Mouse (Mus musculus) MEL-GATA-1-ER (cell line): Measurements from ENCODE around the gene Mast4.

Experiments
- DNase-seq: peaks from one replicate; pipeline ENCODE4 v3.0.0-alpha.2; 2012; ENCODE audit warnings: low read depth; ENCODE audit errors: extremely low read depth

Mast4 gene

DNA sequence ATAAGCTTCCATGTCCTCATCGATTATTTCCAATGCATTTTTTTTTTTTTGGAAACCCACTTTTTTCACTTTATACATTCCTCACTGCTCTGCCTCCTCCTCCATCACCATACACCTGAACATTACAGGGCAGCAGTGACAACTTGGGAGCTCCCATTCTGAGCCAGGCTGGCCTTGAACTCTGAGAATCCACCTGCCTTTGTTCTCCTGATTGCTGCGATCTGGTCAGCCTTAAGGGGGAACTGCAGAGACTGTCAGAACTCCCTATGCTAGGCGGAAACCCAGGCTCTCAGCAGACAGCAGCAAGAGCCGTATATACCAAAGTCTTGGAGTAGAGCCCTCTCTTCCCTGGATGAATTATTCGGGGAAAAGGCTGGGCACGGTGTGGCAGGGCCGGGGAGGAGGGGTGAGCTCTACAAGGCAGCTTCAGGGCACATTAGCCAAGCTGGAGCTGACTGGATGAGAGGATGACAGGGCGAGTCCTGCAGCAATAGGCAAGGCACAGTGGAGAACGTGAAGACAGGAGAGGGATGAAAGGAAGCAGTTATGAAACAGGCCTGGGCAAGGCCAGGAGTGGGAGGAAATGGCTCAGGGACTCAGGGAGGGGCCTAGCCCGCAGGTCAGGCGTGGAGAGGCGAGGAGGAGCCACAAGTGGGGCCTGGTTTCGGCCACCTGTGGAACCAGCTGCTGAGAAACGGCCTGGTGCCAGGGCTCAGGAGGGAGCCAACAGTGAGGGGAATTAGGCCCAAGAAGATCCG lies 435.7 kb downstream of the Mast4 start:
- DNase-seq, result no peak

DNA sequence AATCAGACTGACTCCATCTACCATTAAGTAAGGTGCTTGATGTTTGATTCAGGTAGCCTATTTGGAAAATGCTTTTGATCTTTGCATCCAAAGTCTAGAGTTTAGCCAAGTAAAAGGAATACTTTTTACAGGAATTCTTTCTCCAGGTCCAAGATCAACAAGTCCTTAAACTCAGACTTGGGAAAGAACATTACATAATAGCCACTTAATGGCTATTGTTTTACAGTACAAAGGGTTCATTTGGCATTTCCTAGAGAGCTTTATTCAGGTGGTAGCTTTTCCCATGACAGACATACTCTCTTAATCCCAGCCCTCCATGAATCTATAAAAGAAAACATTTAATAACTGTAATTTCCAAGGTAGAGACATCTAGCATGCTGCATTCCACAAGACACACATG lies 438.0 kb downstream of the Mast4 start:
- DNase-seq, result no peak

DNA sequence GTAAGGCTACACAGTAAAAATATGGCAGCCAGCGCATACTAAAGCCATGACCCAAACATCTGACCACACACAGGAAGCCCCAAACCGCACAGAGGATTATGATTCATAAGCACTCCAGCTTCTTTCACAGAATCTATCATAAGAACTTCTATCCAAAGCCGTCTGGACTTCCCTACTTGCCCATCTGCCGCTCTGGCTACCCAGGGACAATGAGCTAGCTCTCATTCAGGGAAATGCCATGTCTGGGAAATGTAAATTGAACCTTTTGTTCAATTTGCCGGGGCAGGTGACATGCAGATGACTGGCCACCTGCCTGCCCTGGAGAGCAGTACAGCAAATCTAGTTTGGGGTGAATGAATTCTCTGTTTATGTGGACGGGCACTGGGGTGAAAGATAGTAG lies 438.4 kb downstream of the Mast4 start:
- DNase-seq, result no peak

DNA sequence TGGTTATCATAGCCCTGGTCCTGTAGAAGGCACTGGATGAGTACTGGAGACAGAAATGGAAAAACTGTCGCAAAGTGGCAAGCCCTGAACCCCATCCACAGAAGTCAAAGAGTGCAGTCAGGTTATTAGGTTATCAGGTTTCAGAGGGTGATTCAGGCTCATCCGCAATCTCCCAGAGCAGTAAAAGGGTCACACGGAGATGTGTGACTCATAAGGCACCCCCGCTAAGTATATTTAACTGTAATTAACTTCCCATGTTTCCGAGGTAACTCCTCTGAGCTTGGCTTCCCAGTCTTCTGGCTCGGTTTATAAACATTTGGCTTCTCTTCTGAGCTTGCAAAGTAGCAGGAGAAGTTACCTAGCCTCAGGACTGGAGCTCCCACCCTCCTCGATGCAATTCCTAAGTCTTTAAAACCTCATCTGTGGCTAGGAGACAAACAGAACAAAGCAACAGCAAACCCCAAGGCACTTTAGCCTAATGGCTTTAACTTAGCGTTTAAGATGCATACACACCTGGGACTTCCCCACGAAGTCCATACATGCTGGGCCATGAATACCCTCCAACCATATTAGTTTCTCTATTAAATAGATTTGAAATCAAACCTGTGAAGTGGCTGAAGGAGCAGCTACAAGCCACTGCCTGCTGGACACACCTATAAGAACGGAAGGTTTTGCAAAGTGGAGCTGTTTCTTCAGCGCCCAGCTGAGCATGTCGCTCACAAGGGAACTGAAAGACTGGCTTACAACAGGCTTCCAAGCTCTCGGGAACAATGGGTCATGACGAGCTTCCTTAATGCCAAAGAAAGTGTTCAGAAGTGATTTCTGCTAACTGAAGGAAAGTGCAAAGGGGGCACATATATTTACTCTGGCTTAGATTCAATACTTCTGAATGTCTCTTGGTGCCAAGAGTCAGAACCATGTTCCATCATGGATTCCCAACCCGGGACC lies 439.7 kb downstream of the Mast4 start:
- DNase-seq, result no peak

DNA sequence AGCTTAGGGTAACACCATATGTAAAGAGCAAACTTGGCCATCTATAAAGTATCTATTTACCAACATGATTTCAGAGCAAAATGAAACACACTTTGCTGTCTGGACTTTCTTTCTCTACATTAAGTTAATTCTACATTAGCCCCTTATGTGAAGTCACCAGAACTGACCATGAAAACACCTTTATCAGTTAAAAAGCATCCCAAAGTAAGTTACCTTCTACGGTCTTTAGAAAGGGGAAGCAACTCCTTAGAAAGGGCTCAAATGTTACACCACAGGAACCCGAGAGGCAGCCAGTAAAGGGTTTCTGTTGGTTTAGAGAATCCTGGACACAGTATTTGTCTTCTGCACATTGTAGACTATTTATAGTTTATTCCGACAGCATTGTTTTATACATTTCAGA lies 441.5 kb downstream of the Mast4 start:
- DNase-seq, result no peak

DNA sequence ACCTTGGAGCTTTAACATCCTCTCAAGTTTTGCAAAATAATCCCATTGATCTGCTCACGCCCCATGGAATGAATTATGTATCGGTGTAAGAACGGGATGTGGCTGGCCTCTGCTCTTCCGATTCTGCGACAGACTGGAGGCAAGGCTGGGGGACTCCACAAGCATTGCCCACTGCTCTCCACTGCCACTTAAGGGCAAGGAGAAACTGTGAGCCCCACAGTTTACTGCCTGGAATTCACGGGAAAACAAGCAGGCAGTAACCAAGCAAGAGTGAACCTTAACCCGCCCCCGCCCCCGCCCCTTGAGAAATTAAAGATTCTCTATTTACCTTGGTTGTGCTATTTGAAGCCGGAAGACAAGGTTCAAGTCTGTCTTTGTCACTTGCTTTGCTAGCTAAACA lies 444.3 kb downstream of the Mast4 start:
- no peak for DNase-seq

DNA sequence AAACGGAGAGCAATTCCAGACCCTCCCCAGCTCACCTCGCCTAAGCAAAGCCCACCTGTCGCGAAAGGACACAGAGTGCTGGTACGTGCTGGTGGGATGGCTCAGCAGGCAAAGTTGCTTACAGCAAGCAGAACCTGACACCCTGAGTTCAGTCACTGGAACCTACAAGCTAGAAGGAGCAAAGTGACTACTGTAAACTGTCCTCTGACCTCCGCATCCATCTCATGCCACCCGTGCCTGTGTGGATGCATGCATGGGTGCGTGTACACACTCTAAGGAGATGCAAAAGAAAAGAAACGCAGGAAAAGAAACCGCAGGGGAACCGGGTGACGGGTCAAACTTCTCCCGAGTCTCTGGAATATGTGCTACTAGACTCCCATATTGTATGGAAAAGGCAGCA lies 444.8 kb downstream of the Mast4 start:
- no peak for DNase-seq

DNA sequence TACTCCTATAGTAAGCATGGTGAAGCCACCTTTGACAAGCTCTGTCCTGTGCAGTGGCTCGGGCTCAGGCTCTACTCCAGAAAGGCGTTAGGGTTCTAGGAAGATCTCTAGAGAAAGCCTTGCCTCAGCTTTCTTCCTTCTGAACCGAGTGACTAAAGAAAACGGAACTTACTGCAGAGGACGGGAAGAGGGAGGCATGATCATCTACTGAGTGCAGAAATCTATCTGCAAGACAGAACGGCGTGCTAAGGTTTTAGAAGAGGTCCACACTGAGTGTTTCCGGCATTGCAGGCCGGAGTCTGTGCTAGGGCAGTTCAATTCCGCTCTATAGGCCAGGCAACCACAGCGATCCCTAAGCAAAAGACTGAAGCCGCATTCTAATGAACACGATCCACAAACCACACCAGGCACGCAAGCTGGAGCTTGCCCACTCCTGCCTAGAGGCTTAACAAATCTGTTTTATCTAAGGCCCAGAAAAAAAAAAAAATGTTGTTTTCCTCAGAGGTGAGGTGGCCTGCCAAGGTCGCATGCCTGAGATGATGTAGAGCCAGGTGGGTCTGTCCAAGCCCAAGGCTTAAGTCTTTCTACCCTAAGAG lies 445.3 kb downstream of the Mast4 start:
- DNase-seq, result no peak

DNA sequence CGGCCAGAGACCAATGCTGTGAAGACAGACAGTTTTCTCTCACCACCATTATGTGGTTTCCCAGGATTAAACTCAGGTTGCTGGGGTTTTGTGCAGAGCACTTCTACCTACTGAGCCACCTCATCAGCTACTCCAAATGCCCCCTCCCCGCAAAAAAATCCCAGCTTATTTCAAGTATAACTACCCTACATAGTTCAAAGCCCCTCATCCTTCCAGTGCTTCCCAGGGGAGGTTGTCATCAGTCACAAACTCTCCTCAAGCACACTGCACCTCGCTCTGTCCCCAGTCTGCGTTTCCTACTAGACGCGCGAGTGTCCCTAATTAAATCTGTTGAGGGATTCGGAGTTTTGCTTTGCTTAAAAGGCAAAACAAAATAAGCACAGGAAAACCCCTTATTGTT lies 446.1 kb downstream of the Mast4 start:
- no peak for DNase-seq

DNA sequence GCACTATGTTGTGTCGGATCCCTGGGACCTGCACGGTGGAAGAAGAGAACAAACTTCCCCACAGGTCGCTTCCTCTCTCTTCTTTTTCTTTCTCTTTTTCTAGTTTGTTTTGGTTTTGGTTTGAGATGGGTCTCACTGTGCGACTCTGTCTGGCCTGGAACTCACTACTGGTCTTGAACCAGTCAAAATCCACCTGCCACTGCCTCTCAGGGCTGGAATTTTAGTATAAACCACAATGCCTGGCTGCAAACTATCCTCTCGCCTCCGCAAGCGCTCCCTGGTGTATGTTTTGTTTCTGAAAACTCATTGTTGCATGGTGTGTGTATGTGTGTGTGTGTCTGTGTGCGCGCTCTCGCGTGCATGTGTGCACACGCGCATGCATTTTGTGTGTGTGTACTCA lies 446.8 kb downstream of the Mast4 start:
- DNase-seq, result no peak

DNA sequence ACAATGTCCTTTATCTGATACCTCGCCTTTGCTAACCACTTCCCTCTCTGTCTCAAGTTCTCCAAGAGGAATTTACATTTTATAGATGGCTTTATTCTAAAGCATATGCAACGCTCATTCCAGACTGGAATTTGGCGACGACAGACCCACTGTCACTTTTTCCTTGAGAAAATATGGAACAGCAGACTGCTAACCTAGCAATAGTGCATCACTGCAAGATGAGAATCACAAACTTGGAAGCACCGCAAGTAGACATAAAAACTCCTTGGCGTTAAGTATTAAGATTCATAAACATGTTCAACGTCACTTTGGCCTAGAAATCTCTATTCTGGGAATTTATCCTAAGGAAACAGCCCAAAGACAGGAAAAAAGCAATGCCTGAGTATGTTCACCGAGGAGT lies 447.5 kb downstream of the Mast4 start:
- no peak for DNase-seq

DNA sequence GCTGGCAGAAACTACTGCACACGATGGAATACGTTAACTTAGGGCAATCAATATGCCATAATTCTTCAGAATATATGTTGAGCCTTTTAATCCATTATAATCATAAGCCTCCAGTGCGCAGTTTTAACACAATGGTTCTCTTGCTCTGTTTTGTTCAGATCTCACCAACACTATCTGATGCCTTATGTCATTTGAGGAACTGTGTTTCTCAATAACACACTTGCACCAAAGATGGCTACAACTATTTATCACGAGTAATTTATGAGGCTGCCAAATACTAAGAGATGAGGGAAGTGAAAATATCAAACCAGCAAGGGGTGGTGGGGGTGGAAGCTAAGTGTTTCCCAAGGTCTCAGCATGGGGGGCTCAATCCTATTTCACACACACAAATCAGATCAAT lies 448.1 kb downstream of the Mast4 start:
- DNase-seq, result no peak

DNA sequence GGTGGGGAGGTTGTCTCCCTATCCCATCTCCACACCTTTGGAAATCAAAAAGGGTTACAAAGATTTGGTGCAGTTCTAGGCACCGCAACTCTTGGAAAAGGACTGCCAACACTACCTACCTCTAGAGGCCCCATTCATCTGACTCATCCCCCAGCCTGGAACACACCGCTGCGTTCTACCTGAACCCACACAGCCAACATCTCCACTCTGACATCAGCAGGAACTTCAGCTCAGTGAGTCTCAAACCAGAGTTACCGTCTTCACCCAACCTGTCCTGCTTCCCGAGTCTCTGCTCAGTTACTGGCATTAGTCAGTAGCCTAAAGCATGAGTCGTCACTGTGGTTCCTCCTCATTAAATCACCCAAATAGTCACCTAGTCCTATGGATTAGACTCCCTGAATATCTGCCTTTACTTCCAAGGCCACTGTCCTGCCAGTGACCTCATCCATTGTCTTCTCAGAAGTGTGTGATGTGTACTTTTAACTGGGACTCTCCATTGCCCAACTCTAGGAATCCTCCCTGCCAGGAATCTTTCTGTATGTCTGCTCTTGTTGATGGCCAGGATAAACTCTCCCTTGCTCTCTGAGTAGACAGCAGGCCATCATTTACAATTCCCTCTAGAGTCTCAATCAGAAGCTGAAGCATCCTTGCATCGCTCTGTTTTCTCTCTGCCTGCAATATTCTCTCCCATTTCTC lies 453.8 kb downstream of the Mast4 start:
- DNase-seq, result no peak

DNA sequence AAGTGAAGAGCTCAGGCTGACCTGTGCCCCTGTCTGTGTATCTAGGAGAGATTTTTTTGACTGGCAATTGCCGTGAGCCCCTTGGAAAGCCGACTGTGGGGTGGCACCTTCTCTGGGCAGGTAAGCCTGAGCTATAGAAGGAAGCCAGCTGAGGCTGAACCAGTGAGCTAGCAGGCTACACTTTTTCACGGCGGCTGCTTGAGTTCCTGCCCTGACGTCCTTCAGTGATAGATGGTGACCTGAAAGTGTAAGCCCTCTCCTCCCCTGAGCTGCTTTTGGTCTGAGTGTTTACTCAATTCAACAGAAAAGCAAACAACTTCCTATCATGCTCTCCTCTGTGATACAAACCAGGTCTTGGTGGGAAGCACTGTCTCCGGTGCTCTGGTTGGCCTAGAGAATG lies 455.7 kb downstream of the Mast4 start:
- DNase-seq, result no peak

DNA sequence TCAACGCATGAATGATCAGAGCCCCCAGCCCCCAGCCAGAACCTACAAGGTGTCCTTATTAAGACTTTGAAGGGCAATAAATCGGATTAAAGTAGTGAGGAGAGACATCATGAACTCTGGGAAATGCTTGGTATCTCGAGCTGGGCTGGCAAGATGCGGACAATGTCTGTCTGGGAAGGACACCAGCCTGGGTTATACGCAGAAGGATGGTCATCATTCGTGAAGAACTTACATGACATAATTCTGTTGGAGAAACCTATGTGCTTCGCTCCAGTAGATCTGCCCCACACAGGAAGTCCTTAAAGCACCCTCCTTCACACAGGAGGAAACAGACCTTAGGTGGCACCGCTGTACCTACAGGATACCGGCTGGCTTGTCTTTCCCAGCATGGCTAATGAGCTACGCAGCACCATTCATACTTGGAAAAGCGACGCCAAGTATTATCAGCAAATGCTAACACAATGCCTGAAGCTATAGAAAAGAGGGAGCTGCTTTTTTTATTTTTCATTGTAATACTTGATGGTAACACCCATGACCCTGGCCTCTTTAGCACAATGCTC lies 456.5 kb downstream of the Mast4 start:
- no peak for DNase-seq

DNA sequence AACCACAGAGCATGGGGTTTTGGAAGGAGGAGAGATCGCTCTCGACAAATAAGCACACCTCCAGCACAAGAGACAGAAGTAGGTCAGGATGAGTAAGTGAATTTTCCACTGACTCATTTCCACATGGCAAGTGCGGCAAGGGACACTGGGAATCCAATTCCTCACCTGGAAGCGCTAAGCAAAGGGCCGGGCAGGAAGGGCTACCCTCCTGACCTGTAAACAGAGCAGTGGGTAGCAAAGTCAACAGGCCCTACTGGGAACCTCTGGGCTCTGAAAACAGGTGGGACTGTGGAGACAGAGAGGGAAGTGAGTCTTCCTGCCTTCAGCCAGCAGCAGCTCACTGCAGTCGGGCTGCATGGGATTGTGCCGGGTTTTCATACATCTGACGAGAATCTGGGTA lies 457.1 kb downstream of the Mast4 start:
- DNase-seq, result no peak

DNA sequence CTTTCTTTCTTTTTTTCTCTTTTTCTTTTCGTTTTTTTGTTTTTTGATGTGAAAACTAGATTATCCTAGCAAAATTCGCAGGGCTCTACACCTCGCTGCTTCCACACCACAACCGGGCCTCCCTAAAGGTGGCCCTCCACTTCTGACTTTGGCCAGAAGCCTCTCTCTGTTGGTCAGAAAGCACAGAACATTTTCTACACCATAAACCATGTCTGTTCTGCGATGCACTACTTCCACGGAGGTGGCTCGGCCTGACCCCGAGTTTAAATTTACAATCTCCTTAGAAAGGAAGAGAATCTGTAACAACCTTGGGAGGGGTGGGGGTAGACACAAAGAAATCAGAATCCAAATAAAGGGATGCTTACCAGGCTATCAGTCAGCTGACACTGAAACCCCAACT lies 458.8 kb downstream of the Mast4 start:
- no peak for DNase-seq

DNA sequence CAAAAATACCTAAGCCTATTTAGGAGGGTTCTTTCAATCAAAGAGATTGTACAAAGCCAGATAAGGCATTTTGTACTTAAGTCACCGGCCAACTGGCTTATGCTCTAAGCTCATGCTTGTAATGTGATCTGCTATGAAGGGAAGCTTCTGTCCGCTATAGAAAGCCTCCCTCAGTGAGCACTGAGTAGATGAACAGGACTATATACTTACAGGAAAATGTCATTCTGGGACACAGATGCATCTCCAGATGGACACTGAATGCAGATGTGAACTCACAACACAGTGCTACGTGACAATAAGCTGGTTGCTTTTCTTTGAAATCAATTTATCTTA lies 459.2 kb downstream of the Mast4 start:
- DNase-seq, result no peak

DNA sequence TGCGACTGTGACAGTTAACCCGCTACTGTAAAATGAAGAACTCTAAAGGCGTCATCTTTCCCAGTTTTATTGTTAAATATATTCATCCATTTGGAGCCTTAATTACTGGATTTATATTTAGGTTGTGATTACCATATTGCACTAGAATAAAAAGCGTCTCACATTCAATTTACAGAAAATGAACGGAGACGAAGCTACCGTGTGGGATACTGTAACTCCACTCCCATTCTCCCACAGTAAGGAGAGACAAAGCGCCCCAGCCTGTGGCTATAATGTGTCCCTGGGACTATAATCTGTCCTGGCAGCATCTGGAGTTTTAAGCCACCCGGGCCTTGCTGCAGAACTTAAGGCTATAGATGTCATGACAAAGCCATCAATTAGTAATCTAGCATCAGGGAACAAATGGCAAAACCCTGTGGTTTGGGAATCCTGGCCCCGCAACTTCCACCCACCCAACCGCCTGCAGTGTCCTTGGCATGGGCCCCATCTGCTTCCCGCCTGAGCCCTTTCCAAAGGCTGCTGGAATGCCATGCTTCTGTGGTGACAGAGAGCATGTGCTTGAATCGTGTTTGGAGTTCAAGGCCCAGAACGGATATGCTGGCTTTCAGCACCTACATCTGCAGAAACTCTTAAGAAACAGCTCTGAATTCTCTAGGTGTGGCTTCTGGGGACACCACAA lies 459.7 kb downstream of the Mast4 start:
- no peak for DNase-seq

DNA sequence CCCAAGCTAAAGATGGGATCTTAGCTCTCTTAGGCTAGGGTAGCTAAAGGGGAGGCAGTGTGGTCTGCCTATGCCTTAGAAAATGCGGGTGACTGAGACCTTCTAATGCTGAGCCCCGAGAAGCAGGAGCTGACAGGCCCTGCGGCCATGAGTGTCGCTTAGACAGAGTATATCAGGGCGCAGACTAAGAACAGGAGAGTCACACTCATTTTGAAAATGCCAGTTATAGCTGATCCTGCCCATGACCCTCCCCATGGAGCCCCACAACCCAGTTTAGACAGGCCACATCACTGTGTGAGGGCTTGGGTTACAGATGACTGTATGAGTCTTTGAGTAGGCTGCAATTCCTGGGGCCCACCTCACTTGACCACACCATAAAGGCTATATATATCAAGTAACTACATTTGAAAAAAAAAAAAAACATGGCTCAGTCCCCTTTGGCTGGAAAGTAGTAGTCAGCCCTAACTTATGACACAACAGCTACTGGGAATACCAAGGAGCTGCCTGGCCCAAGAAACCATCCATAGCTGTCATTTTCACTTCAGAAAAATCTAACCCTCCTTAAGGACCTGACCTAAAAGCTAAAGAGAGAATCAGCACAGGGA lies 460.8 kb downstream of the Mast4 start:
- DNase-seq, result no peak
